Mouse (Mus musculus) heart, postnatal 0 days (tissue): ENCODE measurements around the gene Top2a. TPM values are rescaled to one million over a fixed set of nuclear protein-coding genes. Genes with fewer than 3 reads are reported as not detected.

Experiments used
- ATAC-seq: fragments of 200-750 bp; cut with Nextera tagmentation; 2 replicates; pipeline ENCODE4 v1.8.0; 2017; ENCODE audit warnings: low read depth, moderate number of reproducible peaks, moderate library complexity; ENCODE audit not compliant: insufficient read depth
- DNase-seq: peaks from one replicate; pipeline ENCODE4 v3.0.0-alpha.2; 2016; ENCODE audit warnings: low spot score
- H3K27ac ChIP-seq: fragments of 300-500 bp; sonication (generic); 2 replicates; pipeline ENCODE4 v1.5.1; 2014; ENCODE audit warnings: low read depth, mild to moderate bottlenecking
- H3K27me3 ChIP-seq: fragments of 300-500 bp; sonication (generic); 2 replicates; pipeline ENCODE4 v1.6.1; 2014; ENCODE audit warnings: low read length, mixed read lengths; ENCODE audit not compliant: control insufficient read depth, insufficient read depth
- H3K36me3 ChIP-seq: fragments of 300-500 bp; sonication (generic); replicated peaks from 2 replicates; pipeline ENCODE4 v1.6.1; 2014; ENCODE audit warnings: low read length, mixed read lengths; ENCODE audit not compliant: control insufficient read depth, insufficient read depth
- H3K4me1 ChIP-seq: fragments of 300-500 bp; sonication (generic); 2 replicates; pipeline ENCODE4 v1.6.1; 2014; ENCODE audit warnings: antibody characterized with exemption; ENCODE audit not compliant: control insufficient read depth, insufficient read depth
- H3K4me2 ChIP-seq: fragments of 300-500 bp; sonication (generic); 2 replicates; pipeline ENCODE4 v1.6.1; 2014; ENCODE audit warnings: low read depth, mild to moderate bottlenecking, low read length, moderate library complexity
- H3K4me3 ChIP-seq: fragments of 300-500 bp; sonication (generic); 2 replicates; pipeline ENCODE4 v1.5.1; 2014; ENCODE audit warnings: low read depth, low read length
- H3K9ac ChIP-seq: fragments of 300-500 bp; sonication (generic); replicated peaks from 2 replicates; pipeline ENCODE4 v1.6.1; 2014; ENCODE audit warnings: low read depth, low read length, mixed read lengths
- H3K9me3 ChIP-seq: fragments of 300-500 bp; sonication (generic); replicated peaks from 2 replicates; pipeline ENCODE4 v1.6.1; 2016; ENCODE audit warnings: low read length; ENCODE audit not compliant: control insufficient read depth
- CTCF ChIP-seq: IDR thresholded peaks from 2 replicates; pipeline ENCODE4 v1.5.1; 2016; ENCODE audit warnings: antibody characterized with exemption, control low read depth, low read depth
- EP300 ChIP-seq: IDR thresholded peaks from 2 replicates; pipeline ENCODE4 v1.6.1; 2016; ENCODE audit warnings: antibody characterized with exemption, low read depth
- WGBS: fragments of 180-500 bp; shearing (Covaris S2); extraction: QIAGEN DNeasy Blood & Tissue Kit; methylation state at CpG from one replicate; pipeline ENCODE4 v1.1.7; 2014; 5-methylcytosine and 5-hydroxymethylcytosine counted together
- polyA plus RNA-seq: library from polyadenylated mRNA; unstranded; fragments of >200 nt; fragmentation: Nextera tagmentation; extraction: Ambion mirVana; gene quantifications from 2 replicates; pipeline ENCODE4 v1.2.1, GENCODE M21; 2015
- total RNA-seq: library from RNA; depleted of rRNA; stranded (reverse); fragments of >200 nt; gene quantifications from 2 replicates; pipeline ENCODE4 v1.2.3, GENCODE M21; 2014; ENCODE audit warnings: low replicate concordance

Top2a gene
- total and polyA plus RNA-seq, 2 experiments from 2014 or later = 38.2 to 52.9 TPM

- ATAC-seq (no peak), DNase-seq (no peak)
- H3K36me3 ChIP-seq = peaks cover 11% of the 10 kb centered on the region
- no peak overlapping the region for H3K27ac ChIP-seq
- H3K4me3 ChIP-seq = no peak overlapping the region
- 68% methylated on average over 10 of the region's 10 CpGs for WGBS
- H3K4me1 ChIP-seq = peaks cover 58% of the 10 kb centered on the region
- TF ChIP-seq CTCF (no peak), EP300 (no peak)
- H3K9me3 ChIP-seq = no peaks in the 10 kb centered on the region
- H3K9ac ChIP-seq = no peak overlapping the region
- no peak overlapping the region for H3K4me2 ChIP-seq
- H3K27me3 ChIP-seq = no peaks in the 10 kb centered on the region
Observed at GRCm38 (mm10) chr11:98956340-98956739, 67.6 kb downstream of the Top2a start.

DNA sequence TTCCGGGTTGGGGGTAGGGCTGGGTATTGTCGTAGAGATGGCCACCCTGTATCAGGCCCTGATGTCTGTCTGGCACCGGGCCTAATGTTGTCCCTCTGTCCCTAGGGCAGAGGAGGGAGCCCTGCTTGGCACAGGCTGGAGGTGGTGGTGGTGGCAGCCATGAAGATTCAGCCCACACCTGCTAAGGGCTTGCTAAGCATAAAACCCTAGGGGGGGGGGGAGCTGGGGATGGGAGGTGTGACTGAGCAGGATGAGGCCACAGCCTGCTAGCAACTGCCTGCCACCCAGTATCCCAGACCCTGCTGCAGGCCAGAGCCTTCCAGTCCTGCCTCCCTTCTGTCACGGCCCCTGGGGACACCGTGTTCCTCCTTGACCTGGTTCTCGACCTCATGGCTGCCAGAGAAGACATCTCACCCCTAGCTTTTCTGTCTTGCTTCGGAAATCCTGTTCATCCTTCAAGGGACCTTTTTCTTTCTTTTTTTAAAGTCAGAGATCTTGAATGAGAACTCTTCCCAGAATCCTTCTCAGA, 68.2 kb downstream of the Top2a start:
- TF ChIP-seq CTCF (no peak), EP300 (no peak)
- 35% methylated on average over 6 of the region's 7 CpGs for WGBS
- ATAC-seq = no peak
- no peak overlapping the region; the same call in 1 of the 2 replicates for H3K9ac ChIP-seq
- H3K36me3 ChIP-seq = peaks cover 11% of the 10 kb centered on the region
- peak overlapping the region; percentile 84 for H3K27ac ChIP-seq
- H3K4me3 ChIP-seq = no peak overlapping the region
- H3K4me2 ChIP-seq = no peak overlapping the region
- no peaks in the 10 kb centered on the region for H3K9me3 ChIP-seq
- H3K27me3 ChIP-seq = no peaks in the 10 kb centered on the region
- peaks cover 62% of the 10 kb centered on the region for H3K4me1 ChIP-seq
- DNase-seq = no peak

DNA sequence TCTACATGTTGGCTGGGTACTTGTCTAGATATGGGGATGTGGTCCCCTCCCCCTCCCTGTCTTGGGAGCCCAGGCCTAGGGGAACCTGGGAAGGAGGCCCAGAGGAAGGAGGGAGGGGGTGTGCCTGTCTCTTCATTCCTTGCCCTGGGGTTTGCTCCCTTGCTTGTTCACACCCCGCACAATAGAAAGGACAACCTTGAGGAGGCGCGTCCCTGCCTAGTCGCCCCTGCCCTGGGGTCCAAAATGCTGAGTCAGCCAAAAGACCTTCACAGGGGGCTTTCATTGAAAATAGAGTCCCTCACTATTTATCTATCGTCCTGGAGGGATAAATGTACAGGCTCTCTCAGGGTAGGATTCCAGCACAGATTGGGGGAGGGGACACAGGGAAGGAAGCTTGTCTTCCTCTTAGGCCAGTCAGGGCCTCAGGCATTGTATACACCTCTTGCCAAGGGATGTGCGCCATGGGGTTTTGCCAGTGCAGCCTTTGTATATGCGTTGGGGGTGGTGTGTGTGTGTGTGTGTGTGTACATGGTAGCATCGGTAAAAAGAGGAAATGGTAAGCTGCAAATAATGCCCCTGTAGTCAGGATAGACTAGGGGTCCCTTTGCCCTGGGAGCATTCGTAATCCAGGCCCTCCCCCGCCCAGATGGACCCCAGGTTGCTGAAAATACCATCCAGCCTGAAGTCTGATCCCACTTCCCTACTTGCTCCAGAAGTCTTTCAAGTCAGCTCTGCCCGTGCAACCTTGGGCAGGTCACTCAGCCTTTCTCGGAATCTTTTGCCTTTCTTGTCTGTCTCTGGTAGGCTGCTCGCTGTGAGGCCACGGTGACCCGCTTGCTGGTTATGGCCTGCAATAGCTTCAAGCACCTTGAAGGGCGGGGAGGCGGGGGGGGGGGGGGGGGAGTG, 68.9 kb downstream of the Top2a start:
- Histone ChIP-seq H3K9me3 (no peaks in the 10 kb centered on the region), H3K27me3 (no peaks in the 10 kb centered on the region), H3K4me2 (peak overlapping the region; percentile 42), H3K36me3 (peaks cover 11% of the 10 kb centered on the region), H3K4me3 (0 out of 2 replicates have a peak overlapping the region, but pooled peaks have one; percentile 6), H3K4me1 (peaks cover 67% of the 10 kb centered on the region), H3K9ac (no peak overlapping the region), H3K27ac (peak overlapping the region; percentile 84)
- WGBS = 21% methylated on average over 16 of the region's 17 CpGs
- DNase-seq = no peak
- ATAC-seq = no peak
- TF ChIP-seq CTCF (no peak), EP300 (0 out of 2 replicates have a peak, but pooled peaks have one; percentile 26)

- WGBS = 7% methylated on average over 10 of the region's 10 CpGs
- H3K36me3 ChIP-seq = peaks cover 11% of the 10 kb centered on the region
Observed at GRCm38 (mm10) chr11:98954373-98954772, 69.6 kb downstream of the Top2a start.

DNA sequence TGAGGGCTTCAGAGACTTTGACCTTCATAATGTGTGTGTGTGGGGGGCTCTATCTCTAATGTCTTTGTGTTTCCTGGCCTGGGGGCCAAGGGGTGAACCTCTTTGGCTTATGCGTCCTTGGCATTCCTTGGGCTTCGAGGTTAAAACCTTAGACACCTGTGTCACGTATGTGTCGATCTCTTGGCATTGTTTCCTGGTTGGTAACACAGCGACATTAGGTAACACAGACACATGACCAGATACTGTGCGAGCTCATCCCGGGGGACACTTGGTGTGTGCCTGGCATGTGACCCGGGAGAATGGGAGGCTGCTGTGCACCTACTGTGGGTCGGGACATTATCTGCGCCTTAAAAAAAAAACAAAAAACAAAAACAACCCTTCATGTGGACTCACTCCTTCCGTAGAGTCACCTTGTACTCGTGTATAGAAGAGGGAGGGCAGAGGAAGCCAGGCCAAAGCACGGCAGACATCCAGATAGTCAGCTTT, 70.1 kb downstream of the Top2a start:
- Histone ChIP-seq H3K9me3 (no peaks in the 10 kb centered on the region), H3K9ac (no peak overlapping the region), H3K27ac (peak overlapping the region; percentile 84), H3K27me3 (no peaks in the 10 kb centered on the region), H3K4me3 (no peak overlapping the region), H3K36me3 (peaks cover 11% of the 10 kb centered on the region), H3K4me1 (peaks cover 68% of the 10 kb centered on the region), H3K4me2 (peak overlapping the region; percentile 42)
- no peak for TF ChIP-seq CTCF
- no peak for TF ChIP-seq EP300
- WGBS = 16% methylated on average over 13 of the region's 13 CpGs
- ATAC-seq (no peak), DNase-seq (no peak)

More at GRCm38 (mm10) chr11:98954373-98954772, 69.6 kb downstream of the Top2a start:
- Histone ChIP-seq H3K4me2 (peak overlapping the region; percentile 42), H3K4me3 (0 out of 2 replicates have a peak overlapping the region, but pooled peaks have one; percentile 6), H3K4me1 (peaks cover 68% of the 10 kb centered on the region), H3K27me3 (no peaks in the 10 kb centered on the region), H3K9ac (no peak overlapping the region), H3K9me3 (no peaks in the 10 kb centered on the region), H3K27ac (peak overlapping the region; percentile 84)
- DNase-seq (peak; percentile 71), ATAC-seq (peak; percentile 52)
- no peak for TF ChIP-seq EP300
- peak; percentile 58 for TF ChIP-seq CTCF
